Mouse (Mus musculus): ENCODE results near the gene Smo.
A peak's percentile ranks its signal among the peaks of the same experiment; 100 is the strongest.

The Smo gene

GRCm38 (mm10) chr6:29735336-29735688, at the start of gene Smo:
Gene Smo (plus strand): TSS chr6:29735503.
- peak; percentile 58 to 62 for DNase-seq (ENCODE audit: low spot score in 2 of 2)

GRCm38 (mm10) chr6:29685952-29686351, 49.4 kb upstream of the Smo start:
- no peak for DNase-seq (ENCODE audit: low spot score in 2 of 2)

GRCm38 (mm10) chr6:29689458-29689857, 45.8 kb upstream of the Smo start:
- no peak for DNase-seq (ENCODE audit: low spot score in 2 of 2)

- peak; percentile 82 to 91 for DNase-seq (ENCODE audit: low spot score in 2 of 2)
Observed at GRCm38 (mm10) chr6:29693953-29694352, 41.4 kb upstream of the Smo start, which contains the start of gene Tspan33. Gene Tspan33 (plus strand): TSS chr6:29694222.

GRCm38 (mm10) chr6:29694375-29695289, 40.7 kb upstream of the Smo start:
- no peak for DNase-seq (ENCODE audit: low spot score in 2 of 2)

DNA sequence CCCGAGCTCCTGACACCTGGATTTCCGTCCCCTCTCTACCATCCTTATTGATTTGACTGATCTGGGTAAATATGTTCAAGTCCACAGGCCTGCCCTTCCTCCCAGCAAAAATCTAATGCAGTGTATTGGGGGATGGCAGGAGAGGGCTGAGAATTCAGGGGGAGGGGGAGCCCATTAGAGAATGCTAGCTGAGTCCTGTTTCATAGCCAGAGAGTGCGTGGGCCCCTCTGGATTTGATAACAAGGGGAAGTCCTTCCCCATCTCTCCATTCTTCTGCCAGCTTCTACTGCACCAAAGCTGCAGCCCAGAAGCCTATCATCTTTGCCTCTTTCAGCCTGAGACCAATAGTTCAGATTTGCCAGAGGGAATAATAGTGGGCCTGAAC, 40.0 kb upstream of the Smo start:
- no peak for DNase-seq (ENCODE audit: low spot score in 2 of 2)

DNA sequence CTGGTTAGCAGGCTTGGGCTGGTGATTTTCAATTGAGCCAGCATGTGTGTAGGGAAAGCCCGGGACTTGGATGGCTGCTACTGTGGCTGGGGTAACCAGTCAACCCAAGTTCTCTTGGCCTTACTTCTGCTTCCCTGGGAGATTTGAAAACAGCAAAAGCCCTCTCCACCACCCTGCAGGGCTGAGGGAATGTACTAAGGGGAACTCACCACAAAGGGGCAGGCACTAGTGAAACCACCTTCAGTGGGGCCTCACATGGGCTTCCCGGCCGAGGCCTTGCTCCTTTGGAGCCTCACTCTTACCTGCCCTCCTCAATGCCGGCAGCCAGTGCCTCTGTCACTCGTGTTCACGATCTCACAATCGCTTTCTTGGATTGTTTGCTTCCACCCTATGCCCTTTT, 39.3 kb upstream of the Smo start:
- no peak for DNase-seq (ENCODE audit: low spot score in 2 of 2)

- no peak for DNase-seq (ENCODE audit: low spot score in 2 of 2)
Observed at GRCm38 (mm10) chr6:29697139-29697538, 38.2 kb upstream of the Smo start.

- no peak for DNase-seq (ENCODE audit: low spot score in 2 of 2)
Observed at GRCm38 (mm10) chr6:29697548-29697947, 37.8 kb upstream of the Smo start.

GRCm38 (mm10) chr6:29699085-29699745, 36.1 kb upstream of the Smo start:
- DNase-seq (ENCODE audit: low spot score in 2 of 2) = no peak

DNA sequence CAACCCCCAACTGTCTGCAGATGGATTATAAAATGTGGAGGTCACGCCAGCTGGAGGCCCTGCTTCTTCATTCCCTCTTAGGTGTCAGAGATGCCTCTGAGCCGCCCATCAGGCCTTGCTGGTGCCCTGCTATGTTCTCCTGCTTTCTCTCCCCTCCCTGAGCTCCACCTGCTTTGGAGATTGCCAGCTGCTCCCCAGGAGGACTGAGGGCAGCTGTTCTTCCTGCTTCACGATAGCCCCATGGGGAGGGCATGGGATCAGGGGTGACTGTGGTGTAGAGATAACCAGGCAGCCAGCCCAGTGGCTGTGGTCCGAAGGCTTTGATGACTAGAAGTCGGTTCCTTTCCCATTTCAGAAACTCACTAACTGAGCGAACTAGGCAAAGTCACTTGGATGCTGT, 34.3 kb upstream of the Smo start:
- DNase-seq (ENCODE audit: low spot score in 2 of 2) = no peak

DNA sequence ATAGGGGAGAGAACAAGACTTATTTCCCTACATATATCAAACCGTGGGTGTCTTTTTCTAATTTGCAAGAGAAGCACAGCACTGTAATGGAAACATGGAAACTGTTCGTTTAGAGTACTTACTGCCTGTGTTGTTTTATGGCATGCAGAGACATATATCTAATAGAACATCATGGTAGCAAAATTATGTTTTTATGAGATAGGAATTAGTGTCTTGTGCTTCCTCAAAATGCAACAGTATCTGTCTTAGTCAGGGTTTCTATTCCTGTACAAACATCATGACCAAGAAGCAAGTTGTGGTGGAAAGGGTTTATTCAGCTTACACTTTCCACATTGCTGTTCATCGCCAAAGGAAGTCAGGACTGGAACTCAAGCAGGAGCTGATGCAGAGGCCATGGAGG, 33.2 kb upstream of the Smo start:
- no peak for DNase-seq (ENCODE audit: low spot score in 2 of 2)

DNA sequence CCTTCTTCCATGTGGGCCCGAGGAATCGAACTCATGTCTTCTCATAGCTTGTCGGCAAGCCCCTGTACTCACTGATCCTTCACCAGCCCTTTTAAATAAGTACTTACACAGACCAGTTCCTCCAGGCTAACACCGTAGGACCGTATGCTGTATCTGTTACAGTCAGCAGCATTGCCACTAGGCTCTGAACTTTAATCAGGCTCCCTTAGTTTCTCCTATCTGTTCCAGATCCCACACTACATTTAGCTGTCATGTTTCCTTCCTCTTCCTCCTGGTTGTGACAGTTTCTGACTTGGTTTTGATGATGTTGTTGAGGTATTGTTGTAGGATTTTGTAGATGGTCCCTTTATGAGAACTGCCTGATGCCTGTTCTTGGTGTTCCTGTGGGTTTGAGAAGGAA, 31.2 kb upstream of the Smo start:
- DNase-seq (ENCODE audit: low spot score in 2 of 2) = no peak

GRCm38 (mm10) chr6:29707902-29708301, 27.4 kb upstream of the Smo start:
- DNase-seq (ENCODE audit: low spot score in 2 of 2) = no peak

DNA sequence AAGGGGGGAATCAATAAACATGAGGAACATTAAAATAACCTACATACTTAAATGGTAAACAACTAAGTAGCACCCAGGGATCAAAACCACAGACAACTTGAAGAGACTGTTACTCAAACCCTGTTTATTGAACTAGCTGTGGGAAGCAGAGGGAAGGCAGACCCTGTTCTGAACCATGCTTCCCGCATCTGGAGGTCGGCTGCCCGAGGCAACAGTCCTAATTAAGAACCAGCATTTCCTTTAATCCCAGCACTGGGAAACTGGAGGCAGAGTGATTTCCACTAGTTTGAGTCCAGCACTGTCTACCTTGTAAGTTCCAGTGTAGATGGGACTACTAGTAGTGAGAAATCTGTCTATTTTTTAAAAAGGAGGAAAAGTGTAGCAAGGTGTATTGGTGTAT, 24.0 kb upstream of the Smo start:
- no peak for DNase-seq (ENCODE audit: low spot score in 2 of 2)

- no peak for DNase-seq (ENCODE audit: low spot score in 2 of 2)
Observed at GRCm38 (mm10) chr6:29712011-29712584, 23.2 kb upstream of the Smo start.

DNA sequence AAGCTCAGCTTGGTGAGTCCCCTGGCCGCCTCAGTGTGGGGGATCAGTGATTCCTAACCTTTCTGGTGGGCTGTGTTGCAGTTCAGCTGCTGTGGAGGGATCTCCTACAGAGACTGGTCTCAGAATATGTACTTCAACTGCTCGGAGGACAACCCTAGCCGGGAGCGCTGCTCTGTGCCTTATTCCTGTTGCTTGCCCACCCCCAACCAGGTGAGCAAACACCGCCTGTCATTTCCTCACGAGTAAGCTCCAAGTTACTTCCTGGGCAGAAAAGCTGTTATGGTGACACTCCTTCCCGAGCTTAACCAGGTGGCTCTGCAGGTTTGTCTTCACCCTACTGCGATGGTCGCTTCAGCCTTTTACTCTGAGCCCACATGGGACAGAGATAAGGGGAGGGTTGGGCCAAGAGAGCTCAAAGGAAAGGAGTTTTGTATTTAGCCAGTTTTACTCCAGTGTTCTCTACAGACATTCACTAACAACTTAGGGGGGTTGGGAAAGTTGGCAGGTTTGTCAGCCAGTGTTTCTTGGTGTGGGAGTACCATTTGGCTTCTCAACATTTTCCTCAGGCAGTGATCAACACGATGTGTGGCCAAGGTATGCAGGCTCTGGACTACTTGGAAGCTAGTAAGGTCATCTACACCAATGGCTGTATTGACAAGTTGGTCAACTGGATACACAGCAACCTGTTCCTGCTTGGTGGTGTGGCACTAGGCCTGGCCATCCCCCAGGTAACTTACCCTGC, 18.5 kb upstream of the Smo start:
- DNase-seq (ENCODE audit: low spot score in 2 of 2) = no peak

DNA sequence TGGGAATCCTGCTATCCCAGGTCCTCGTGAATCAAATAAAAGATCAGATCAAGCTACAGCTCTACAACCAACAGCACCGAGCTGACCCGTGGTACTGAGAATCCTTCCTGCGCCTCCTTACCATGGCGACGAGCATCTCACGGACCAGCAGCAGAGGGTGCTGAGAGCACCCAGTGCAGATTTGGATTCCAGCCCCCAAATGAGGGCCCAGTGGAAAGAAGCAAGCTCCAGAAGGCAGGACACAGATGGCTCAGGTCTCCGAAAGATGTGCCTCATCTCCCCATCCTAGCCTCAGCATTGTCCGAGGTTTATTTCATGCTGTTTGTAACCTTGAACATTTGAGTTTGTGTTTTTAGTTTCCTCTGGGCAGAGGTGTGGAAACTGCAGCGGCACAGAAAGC, 17.8 kb upstream of the Smo start:
- DNase-seq (ENCODE audit: low spot score in 2 of 2) = no peak

GRCm38 (mm10) chr6:29717952-29718521, 17.3 kb upstream of the Smo start:
- no peak for DNase-seq (ENCODE audit: low spot score in 2 of 2)

DNA sequence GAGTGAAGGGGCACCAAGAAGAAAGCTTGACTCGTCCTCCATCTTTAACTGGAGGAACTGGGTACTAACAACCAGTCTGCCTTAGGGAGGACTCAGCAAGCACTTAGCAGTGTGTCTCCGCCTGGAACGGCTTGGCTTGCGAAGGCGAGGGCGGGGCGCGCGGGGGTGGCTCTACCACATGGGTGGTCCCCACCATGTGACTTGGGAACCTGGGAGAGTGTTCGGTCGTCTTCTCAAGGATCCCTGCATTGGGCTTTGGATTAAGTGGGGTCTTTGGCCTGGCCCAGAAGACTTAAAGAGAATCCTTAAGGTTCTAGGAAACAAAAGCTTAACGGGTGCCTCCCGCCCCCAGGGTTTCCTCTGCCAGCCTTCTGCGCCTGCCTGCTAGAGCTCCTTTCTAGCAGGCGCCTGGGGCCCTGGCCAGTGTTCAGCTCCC, 16.4 kb upstream of the Smo start:
- DNase-seq (ENCODE audit: low spot score in 2 of 2) = peak; percentile 52 to 63

- no peak for DNase-seq (ENCODE audit: low spot score in 2 of 2)
Observed at GRCm38 (mm10) chr6:29721890-29722289, 13.4 kb upstream of the Smo start.
